Mouse (Mus musculus) heart, postnatal 0 days (tissue): ENCODE measurements around the gene Cpne8.

Experiments used
- CTCF ChIP-seq: IDR thresholded peaks from 2 replicates; pipeline ENCODE4 v1.5.1; 2016; ENCODE audit warnings: antibody characterized with exemption, control low read depth, low read depth
- EP300 ChIP-seq: IDR thresholded peaks from 2 replicates; pipeline ENCODE4 v1.6.1; 2016; ENCODE audit warnings: antibody characterized with exemption, low read depth

DNA sequence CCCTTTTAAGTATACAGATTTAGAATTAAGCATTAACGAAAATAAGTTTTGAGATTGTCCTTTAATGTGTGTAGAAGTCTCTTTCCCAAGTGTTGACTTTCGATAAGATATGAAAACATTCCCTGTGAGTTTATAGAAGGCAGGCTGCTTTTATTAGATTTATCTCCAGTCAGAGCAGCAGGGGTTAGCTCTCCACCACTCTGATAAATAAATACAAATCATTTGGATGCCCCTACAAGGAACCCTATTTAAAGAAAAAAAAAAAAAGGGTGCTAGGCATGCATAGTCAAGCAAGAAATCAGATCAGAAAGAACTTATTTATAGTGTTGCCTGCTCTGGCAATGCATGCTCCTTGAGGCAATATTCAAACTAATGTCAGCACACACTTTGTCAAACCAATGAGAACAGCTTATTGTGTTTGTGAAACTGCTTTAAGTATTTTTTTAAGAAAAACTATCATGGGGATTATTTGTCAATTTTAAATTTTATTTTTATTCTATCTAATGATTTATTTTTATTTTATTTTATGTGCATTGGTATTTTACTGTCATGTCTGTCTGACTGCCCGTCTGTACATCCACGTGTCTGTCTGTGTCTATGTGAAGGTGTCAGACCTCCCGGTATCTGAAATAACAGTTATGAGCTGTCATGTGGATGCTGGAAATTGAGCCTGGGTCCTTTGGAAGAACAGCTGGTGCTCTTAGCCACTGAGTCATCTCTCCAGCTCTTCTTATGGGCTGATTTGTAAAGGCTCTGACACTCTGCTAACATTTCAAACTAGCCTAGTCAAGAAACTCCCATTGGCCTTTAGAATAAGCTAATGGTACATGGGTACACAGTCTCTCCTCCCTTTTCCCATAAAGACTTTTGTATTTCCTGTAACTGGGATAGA is 142.7 kb downstream of the Cpne8 start:
- TF ChIP-seq EP300 (no peak), CTCF (no peak)
